Mouse (Mus musculus): ENCODE results near the gene Ifna16.

- TF ChIP-seq CTCF (IDR thresholded peaks at IDR 0.05; ENCODE audit: borderline replicate concordance, insufficient read depth, low read depth, low read length) (peak; percentile 93), POLR2A (IDR thresholded peaks at IDR 0.05; ENCODE audit: borderline replicate concordance, insufficient read depth, low read length) (no peak)
Measured at GRCm38 (mm10) chr4:88641077-88641831, 35.5 kb downstream of the Ifna16 start.
